Mouse (Mus musculus): ENCODE results near the gene Dmwd. TPM values are rescaled to one million over a fixed set of nuclear protein-coding genes. Genes with fewer than 3 reads are reported as not detected.

The Dmwd gene
- 36.2 and 42.5 TPM in 2 replicates for polyA plus RNA-seq (2015; fragmentation: Nextera tagmentation; extraction: Ambion mirVana)

- peak within 1 kb of the TSS; percentile 84 for H3K4me3 ChIP-seq
- peak within 1 kb of the TSS; percentile 75 for H3K27ac ChIP-seq (replicated peaks)
- peak within 1 kb of the TSS; percentile 99 for H3K9ac ChIP-seq
- no peaks in the 10 kb centered on the region for H3K27me3 ChIP-seq
- H3K4me2 ChIP-seq = peak within 1 kb of the TSS; percentile 82
- H3K4me1 ChIP-seq (replicated peaks) = peaks cover 22% of the 10 kb centered on the region
- WGBS = under 1% methylated on average over 73 of the region's 91 CpGs
- H3K9me3 ChIP-seq = no peaks in the 10 kb centered on the region
- ATAC-seq (ENCODE audit: low FRiP score, low read depth) = peak; percentile 99
- H3K36me3 ChIP-seq = peaks cover 25% of the 10 kb centered on the region
These were observed at the start of gene Dmwd for GRCm38 (mm10) chr7:19075723-19076585. TSS of gene Dmwd (plus strand) at chr7:19076227.

GRCm38 (mm10) chr7:19028067-19028466 is 48.0 kb upstream of the Dmwd start:
- Histone ChIP-seq H3K27me3 (peaks cover 8% of the 10 kb centered on the region), H3K4me1 (replicated peaks) (peaks cover 17% of the 10 kb centered on the region), H3K27ac (replicated peaks) (no peak overlapping the region), H3K4me2 (no peak overlapping the region), H3K9ac (no peak overlapping the region), H3K36me3 (peaks cover 36% of the 10 kb centered on the region), H3K9me3 (no peaks in the 10 kb centered on the region), H3K4me3 (no peak overlapping the region)
- ATAC-seq (ENCODE audit: low FRiP score, low read depth) = no peak

GRCm38 (mm10) chr7:19029084-19029653 is 46.9 kb upstream of the Dmwd start:
- Histone ChIP-seq H3K4me1 (replicated peaks) (peaks cover 15% of the 10 kb centered on the region), H3K36me3 (peaks cover 44% of the 10 kb centered on the region), H3K27ac (replicated peaks) (no peak overlapping the region), H3K9me3 (no peaks in the 10 kb centered on the region), H3K9ac (no peak overlapping the region), H3K4me3 (no peak overlapping the region), H3K4me2 (no peak overlapping the region), H3K27me3 (no peaks in the 10 kb centered on the region)
- 66% methylated on average over 6 of the region's 6 CpGs for WGBS
- ATAC-seq (ENCODE audit: low FRiP score, low read depth) = peak; percentile 20; the same call in 1 of the 2 replicates

GRCm38 (mm10) chr7:19031641-19032040 is 44.4 kb upstream of the Dmwd start:
- 27% methylated on average over 4 of the region's 4 CpGs for WGBS
- ATAC-seq (ENCODE audit: low FRiP score, low read depth) = no peak

GRCm38 (mm10) chr7:19044616-19045015 is 31.4 kb upstream of the Dmwd start:
- no peak overlapping the region for H3K4me2 ChIP-seq
- ATAC-seq (ENCODE audit: low FRiP score, low read depth) = no peak
- WGBS = 97% methylated on average over 6 of the region's 6 CpGs
- H3K9me3 ChIP-seq = no peaks in the 10 kb centered on the region
- no peak overlapping the region for H3K27ac ChIP-seq (replicated peaks)
- no peaks in the 10 kb centered on the region for H3K4me1 ChIP-seq (replicated peaks)
- H3K9ac ChIP-seq = no peak overlapping the region
- no peak overlapping the region for H3K4me3 ChIP-seq
- H3K27me3 ChIP-seq = no peaks in the 10 kb centered on the region
- H3K36me3 ChIP-seq = peaks cover 93% of the 10 kb centered on the region

More at GRCm38 (mm10) chr7:19031641-19032040, 44.4 kb upstream of the Dmwd start:
- Histone ChIP-seq H3K9ac (no peak overlapping the region), H3K9me3 (no peaks in the 10 kb centered on the region), H3K4me1 (replicated peaks) (no peaks in the 10 kb centered on the region), H3K36me3 (peaks cover 66% of the 10 kb centered on the region), H3K27me3 (no peaks in the 10 kb centered on the region), H3K4me2 (no peak overlapping the region), H3K4me3 (no peak overlapping the region), H3K27ac (replicated peaks) (no peak overlapping the region)

- H3K9me3 ChIP-seq = no peaks in the 10 kb centered on the region
- WGBS = 95% methylated on average over 11 of the region's 11 CpGs
- H3K9ac ChIP-seq = no peak overlapping the region
- peaks cover 92% of the 10 kb centered on the region for H3K36me3 ChIP-seq
- no peak overlapping the region for H3K4me2 ChIP-seq
- no peak for ATAC-seq (ENCODE audit: low FRiP score, low read depth)
- no peaks in the 10 kb centered on the region for H3K27me3 ChIP-seq
- H3K27ac ChIP-seq (replicated peaks) = no peak overlapping the region
- no peak overlapping the region for H3K4me3 ChIP-seq
- H3K4me1 ChIP-seq (replicated peaks) = no peaks in the 10 kb centered on the region
These were observed 29.5 kb upstream of the Dmwd start for GRCm38 (mm10) chr7:19046286-19047069.

- H3K4me1 ChIP-seq (replicated peaks) = no peaks in the 10 kb centered on the region
- no peak overlapping the region for H3K4me2 ChIP-seq
- H3K27me3 ChIP-seq = no peaks in the 10 kb centered on the region
- 88% methylated on average over 14 of the region's 14 CpGs for WGBS
- H3K9ac ChIP-seq = no peak overlapping the region
- peaks cover 79% of the 10 kb centered on the region for H3K36me3 ChIP-seq
- no peaks in the 10 kb centered on the region for H3K9me3 ChIP-seq
- no peak for ATAC-seq (ENCODE audit: low FRiP score, low read depth)
- no peak overlapping the region for H3K27ac ChIP-seq (replicated peaks)
- H3K4me3 ChIP-seq = no peak overlapping the region
These were observed 28.0 kb upstream of the Dmwd start for GRCm38 (mm10) chr7:19048006-19048527.

- WGBS = 95% methylated on average over 5 of the region's 5 CpGs
- no peak overlapping the region for H3K4me2 ChIP-seq
- peaks cover 3% of the 10 kb centered on the region for H3K4me1 ChIP-seq (replicated peaks)
- no peak overlapping the region for H3K4me3 ChIP-seq
- no peak overlapping the region for H3K9ac ChIP-seq
- no peaks in the 10 kb centered on the region for H3K27me3 ChIP-seq
- ATAC-seq (ENCODE audit: low FRiP score, low read depth) = no peak
- H3K9me3 ChIP-seq = no peaks in the 10 kb centered on the region
- H3K27ac ChIP-seq (replicated peaks) = no peak overlapping the region
- H3K36me3 ChIP-seq = peaks cover 70% of the 10 kb centered on the region
These were observed 26.8 kb upstream of the Dmwd start for GRCm38 (mm10) chr7:19049252-19049651.

- H3K9me3 ChIP-seq = no peaks in the 10 kb centered on the region
- WGBS = 89% methylated on average over 8 of the region's 8 CpGs
- H3K27me3 ChIP-seq = no peaks in the 10 kb centered on the region
- H3K4me3 ChIP-seq = no peak overlapping the region
- no peak overlapping the region for H3K9ac ChIP-seq
- no peak overlapping the region for H3K4me2 ChIP-seq
- H3K4me1 ChIP-seq (replicated peaks) = peaks cover 10% of the 10 kb centered on the region
- no peak for ATAC-seq (ENCODE audit: low FRiP score, low read depth)
- peaks cover 60% of the 10 kb centered on the region for H3K36me3 ChIP-seq
- H3K27ac ChIP-seq (replicated peaks) = no peak overlapping the region
These were observed 25.9 kb upstream of the Dmwd start for GRCm38 (mm10) chr7:19050172-19050571.

- no peaks in the 10 kb centered on the region for H3K27me3 ChIP-seq
- 72% methylated on average over 4 of the region's 4 CpGs for WGBS
- ATAC-seq (ENCODE audit: low FRiP score, low read depth) = no peak
- H3K4me1 ChIP-seq (replicated peaks) = peaks cover 10% of the 10 kb centered on the region
- peaks cover 50% of the 10 kb centered on the region for H3K36me3 ChIP-seq
- no peak overlapping the region for H3K4me2 ChIP-seq
- no peaks in the 10 kb centered on the region for H3K9me3 ChIP-seq
- no peak overlapping the region for H3K27ac ChIP-seq (replicated peaks)
- no peak overlapping the region for H3K9ac ChIP-seq
- H3K4me3 ChIP-seq = no peak overlapping the region
These were observed 24.9 kb upstream of the Dmwd start for GRCm38 (mm10) chr7:19051161-19051560.

- Histone ChIP-seq H3K4me1 (replicated peaks) (peaks cover 10% of the 10 kb centered on the region), H3K36me3 (peaks cover 40% of the 10 kb centered on the region), H3K9ac (no peak overlapping the region), H3K27me3 (no peaks in the 10 kb centered on the region), H3K27ac (replicated peaks) (no peak overlapping the region), H3K4me3 (no peak overlapping the region), H3K4me2 (no peak overlapping the region), H3K9me3 (no peaks in the 10 kb centered on the region)
- no peak for ATAC-seq (ENCODE audit: low FRiP score, low read depth)
- WGBS = 93% methylated on average over 15 of the region's 15 CpGs
These were observed 23.5 kb upstream of the Dmwd start for GRCm38 (mm10) chr7:19052345-19053135.
